Mouse (Mus musculus) liver, adult 2 months (tissue): Measurements from ENCODE around the gene Cntf.

Experiments used
- CTCF ChIP-seq: fragments of 200-500 bp; IDR thresholded peaks from 2 replicates; pipeline ENCODE4 v1.5.1; 2011; ENCODE audit warnings: low read depth, low read length, control low read depth
- POLR2A ChIP-seq: fragments of 200-500 bp; IDR thresholded peaks from 2 replicates; pipeline ENCODE4 v1.6.1; 2011; ENCODE audit warnings: low read length, control low read depth; ENCODE audit not compliant: insufficient read depth; ENCODE audit errors: extremely low read depth

GRCm38 (mm10) chr19:12759656-12760055 is 5.8 kb downstream of the Cntf start:
- TF ChIP-seq CTCF (no peak), POLR2A (no peak)
